Mouse (Mus musculus) heart, adult 18-20 months (tissue): ENCODE data around the gene Gpr179. TPM values are rescaled to one million over a fixed set of nuclear protein-coding genes. Genes with fewer than 3 reads are reported as not detected.

ENCODE experiments used
- DNase-seq, 2 experiments: peaks; one replicate each; pipeline ENCODE4 v3.0.0; 2021 to 2022; ENCODE audit warnings: mixed read lengths in 1 of 2
- total RNA-seq, 2 experiments: library from RNA; stranded (reverse); gene quantifications; 2 replicates each; pipeline ENCODE4 v1.2.3; 2021

Gpr179 gene
- total RNA-seq, 2 experiments from 2014 or later, result not detected

GRCm38 (mm10) chr11:97285852-97286775 lies 65.8 kb downstream of the Gpr179 start:
- DNase-seq, result no peak

DNA sequence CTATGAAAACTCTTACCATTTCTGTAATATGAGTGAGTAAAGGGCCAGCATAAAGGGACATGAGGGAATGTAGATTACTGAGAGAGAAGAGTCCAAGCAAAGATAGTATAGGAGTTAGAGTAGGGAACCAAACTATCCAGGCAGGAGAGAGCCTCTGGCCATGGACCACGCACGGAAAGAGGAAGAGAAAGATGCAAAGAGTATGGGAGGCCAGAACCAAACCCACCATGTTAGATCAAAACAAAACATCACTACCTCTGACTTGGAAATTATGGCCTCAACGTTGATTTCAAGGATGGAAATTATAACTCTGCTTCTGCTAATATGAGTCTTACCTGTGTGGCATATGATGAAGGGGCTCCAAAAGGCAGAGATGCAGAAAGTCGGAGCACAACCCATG lies 67.0 kb downstream of the Gpr179 start:
- DNase-seq, result no peak

DNA sequence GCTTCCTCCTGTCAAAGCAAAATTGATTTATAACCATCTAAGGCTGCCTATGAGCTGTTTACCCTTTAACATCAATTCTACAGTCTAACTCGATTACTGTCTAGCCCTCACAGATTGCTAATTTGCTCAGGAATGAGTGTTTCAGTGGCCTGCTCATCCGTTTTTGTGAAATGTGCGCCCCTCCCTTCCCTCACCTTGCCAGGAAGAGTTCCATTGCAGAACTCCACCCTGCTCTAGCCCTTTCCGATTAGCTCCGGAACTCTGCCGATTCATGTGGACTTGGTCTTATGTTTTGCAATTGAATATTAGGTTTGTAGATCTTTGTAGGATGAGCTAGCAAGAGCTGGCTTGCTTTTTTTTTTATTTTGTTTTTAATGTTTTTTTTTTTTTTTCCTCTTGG lies 69.7 kb downstream of the Gpr179 start:
- DNase-seq, result peak in 1 of 2 experiments; percentile 32

Other genes with a start within 250 kb of the Gpr179 start
- under 1 TPM; 0.10 to 0.41 TPM for gene Tbx21, start 236.7 kb downstream of the Gpr179 start, total RNA-seq
- 10 to 100 TPM; 12.5 to 15.0 TPM for gene Tbkbp1, start 200.6 kb downstream of the Gpr179 start, total RNA-seq
- gene Kpnb1, start 164.2 kb downstream of the Gpr179 start, total RNA-seq, result 10 to 100 TPM; 80.8 to 82.9 TPM
- 10 to 100 TPM; 75.9 to 77.7 TPM for gene Npepps, start 71.4 kb downstream of the Gpr179 start, total RNA-seq
- gene Mrpl45, start 36.4 kb downstream of the Gpr179 start, total RNA-seq, result 10 to 100 TPM; 59.6 to 70.9 TPM
- 10 to 100 TPM; 21.9 to 22.8 TPM for gene Socs7, start 10.5 kb upstream of the Gpr179 start, total RNA-seq
- gene Arhgap23, start 63.5 kb upstream of the Gpr179 start, total RNA-seq, result 10 to 100 TPM; 12.5 to 13.5 TPM
- not detected for gene 4933428G20Rik, start 148.3 kb upstream of the Gpr179 start, total RNA-seq
- gene Srcin1, start 224.1 kb upstream of the Gpr179 start, total RNA-seq, result under 1 TPM; 0.18 to 0.25 TPM